Mouse (Mus musculus) midbrain, embryonic 13.5 days (tissue): ENCODE results near the gene Gse1. TPM values are rescaled to one million over a fixed set of nuclear protein-coding genes. Genes with fewer than 3 reads are reported as not detected.

Experiments used
- ATAC-seq: fragments of 200-750 bp; cut with Nextera tagmentation; 2 replicates; pipeline ENCODE4 v1.8.0; 2017; ENCODE audit warnings: mild to moderate bottlenecking, moderate TSS enrichment, moderate library complexity
- H3K27ac ChIP-seq: fragments of 300-500 bp; sonication (generic); 2 replicates; pipeline ENCODE4 v1.5.1; 2015; ENCODE audit warnings: inconsistent platforms, mild to moderate bottlenecking, moderate library complexity
- H3K27me3 ChIP-seq: fragments of 300-500 bp; sonication (generic); 2 replicates; pipeline ENCODE4 v1.6.1; 2015; ENCODE audit warnings: mild to moderate bottlenecking, inconsistent platforms
- H3K36me3 ChIP-seq: fragments of 300-500 bp; sonication (generic); 2 replicates; pipeline ENCODE4 v1.6.1; 2015; ENCODE audit warnings: mild to moderate bottlenecking, inconsistent platforms
- H3K4me1 ChIP-seq: fragments of 300-500 bp; sonication (generic); replicated peaks from 2 replicates; pipeline ENCODE4 v1.6.1; 2015; ENCODE audit warnings: inconsistent platforms
- H3K4me2 ChIP-seq: fragments of 300-500 bp; sonication (generic); replicated peaks from 2 replicates; pipeline ENCODE4 v1.6.1; 2015; ENCODE audit warnings: moderate library complexity, mild to moderate bottlenecking, inconsistent platforms
- H3K4me3 ChIP-seq: fragments of 300-500 bp; sonication (generic); replicated peaks from 2 replicates; pipeline ENCODE4 v1.5.1; 2015; ENCODE audit warnings: mild to moderate bottlenecking, inconsistent platforms
- H3K9ac ChIP-seq: fragments of 300-500 bp; sonication (generic); replicated peaks from 2 replicates; pipeline ENCODE4 v1.6.1; 2015; ENCODE audit warnings: mild to moderate bottlenecking, inconsistent platforms
- H3K9me3 ChIP-seq: fragments of 300-500 bp; sonication (generic); 2 replicates; pipeline ENCODE4 v1.6.1; 2016; ENCODE audit warnings: mild to moderate bottlenecking, inconsistent platforms
- WGBS: fragments of 180-500 bp; shearing (Covaris S2); methylation state at CpG from one replicate; pipeline ENCODE4 v1.1.7; 2015; 5-methylcytosine and 5-hydroxymethylcytosine counted together
- polyA plus RNA-seq: library from polyadenylated mRNA; unstranded; fragments of >200 nt; fragmentation: Nextera tagmentation; extraction: Ambion mirVana; gene quantifications from 2 replicates; pipeline ENCODE4 v1.2.1, GENCODE M21; 2015

The Gse1 gene
- polyA plus RNA-seq, 1 experiment from 2014 or later = 22.5 TPM

GRCm38 (mm10) chr8:120416522-120417394 lies 188.5 kb downstream of the Gse1 start:
- WGBS = 3% methylated on average over 33 of the region's 33 CpGs
- H3K36me3 ChIP-seq = no peaks in the 10 kb centered on the region
- H3K27me3 ChIP-seq = peaks cover 18% of the 10 kb centered on the region; the same call in 1 of the 2 replicates
- no peak overlapping the region for H3K4me3 ChIP-seq
- peak; percentile 88 for ATAC-seq
- peak overlapping the region; percentile 41 for H3K4me2 ChIP-seq
- H3K27ac ChIP-seq = peak overlapping the region; percentile 95
- no peaks in the 10 kb centered on the region for H3K9me3 ChIP-seq
- peaks cover 99% of the 10 kb centered on the region for H3K4me1 ChIP-seq
- H3K9ac ChIP-seq = peak overlapping the region; percentile 33

GRCm38 (mm10) chr8:120418188-120418587 lies 189.9 kb downstream of the Gse1 start:
- no peak overlapping the region for H3K4me3 ChIP-seq
- 58% methylated on average over 5 of the region's 5 CpGs for WGBS
- peaks cover 15% of the 10 kb centered on the region; the same call in 1 of the 2 replicates for H3K27me3 ChIP-seq
- H3K9me3 ChIP-seq = no peaks in the 10 kb centered on the region
- no peak overlapping the region for H3K4me2 ChIP-seq
- H3K9ac ChIP-seq = no peak overlapping the region
- H3K36me3 ChIP-seq = no peaks in the 10 kb centered on the region
- ATAC-seq = no peak
- peak overlapping the region; percentile 95 for H3K27ac ChIP-seq
- peaks cover 99% of the 10 kb centered on the region for H3K4me1 ChIP-seq

- Histone ChIP-seq H3K27me3 (peaks cover 8% of the 10 kb centered on the region; the same call in 1 of the 2 replicates), H3K4me1 (peaks cover 99% of the 10 kb centered on the region), H3K9ac (no peak overlapping the region), H3K4me2 (no peak overlapping the region), H3K27ac (no peak overlapping the region), H3K9me3 (no peaks in the 10 kb centered on the region), H3K36me3 (no peaks in the 10 kb centered on the region), H3K4me3 (no peak overlapping the region)
- 81% methylated on average over 9 of the region's 9 CpGs for WGBS
- ATAC-seq = no peak
Measured at GRCm38 (mm10) chr8:120419675-120420074, 191.4 kb downstream of the Gse1 start.

GRCm38 (mm10) chr8:120420226-120420625 lies 192.0 kb downstream of the Gse1 start:
- Histone ChIP-seq H3K27me3 (0 out of 2 replicates have a peak, but pooled peaks cover 8% of the 10 kb centered on the region), H3K36me3 (no peaks in the 10 kb centered on the region), H3K9me3 (no peaks in the 10 kb centered on the region), H3K4me1 (peaks cover 99% of the 10 kb centered on the region), H3K27ac (no peak overlapping the region), H3K4me3 (no peak overlapping the region), H3K9ac (no peak overlapping the region), H3K4me2 (no peak overlapping the region)
- WGBS = 76% methylated on average over 5 of the region's 5 CpGs
- ATAC-seq = no peak

- Histone ChIP-seq H3K4me1 (peaks cover 99% of the 10 kb centered on the region), H3K27me3 (0 out of 2 replicates have a peak, but pooled peaks cover 8% of the 10 kb centered on the region), H3K9ac (0 out of 2 replicates have a peak overlapping the region, but pooled peaks have one; percentile 1), H3K27ac (peak overlapping the region; percentile 44), H3K4me3 (no peak overlapping the region), H3K36me3 (no peaks in the 10 kb centered on the region), H3K9me3 (no peaks in the 10 kb centered on the region), H3K4me2 (no peak overlapping the region)
- no peak for ATAC-seq
- WGBS = 9% methylated on average over 9 of the region's 9 CpGs
Measured at GRCm38 (mm10) chr8:120421638-120422037, 193.4 kb downstream of the Gse1 start.

GRCm38 (mm10) chr8:120422236-120422635 lies 194.0 kb downstream of the Gse1 start:
- no peak overlapping the region for H3K4me3 ChIP-seq
- H3K27me3 ChIP-seq = 0 out of 2 replicates have a peak, but pooled peaks cover 8% of the 10 kb centered on the region
- peak overlapping the region; percentile 9; the same call in 1 of the 2 replicates for H3K27ac ChIP-seq
- H3K4me2 ChIP-seq = no peak overlapping the region
- H3K9me3 ChIP-seq = no peaks in the 10 kb centered on the region
- no peak for ATAC-seq
- no peak overlapping the region for H3K9ac ChIP-seq
- H3K36me3 ChIP-seq = no peaks in the 10 kb centered on the region
- H3K4me1 ChIP-seq = peaks cover 99% of the 10 kb centered on the region
- 79% methylated on average over 8 of the region's 8 CpGs for WGBS

- no peaks in the 10 kb centered on the region for H3K9me3 ChIP-seq
- no peaks in the 10 kb centered on the region for H3K36me3 ChIP-seq
- peak overlapping the region; percentile 97 for H3K27ac ChIP-seq
- H3K4me1 ChIP-seq = peaks cover 99% of the 10 kb centered on the region
- ATAC-seq = no peak
- 30% methylated on average over 7 of the region's 7 CpGs for WGBS
- no peak overlapping the region for H3K4me3 ChIP-seq
- no peak overlapping the region for H3K4me2 ChIP-seq
- H3K9ac ChIP-seq = no peak overlapping the region
- H3K27me3 ChIP-seq = peaks cover 8% of the 10 kb centered on the region; the same call in 1 of the 2 replicates
Measured at GRCm38 (mm10) chr8:120423576-120423975, 195.3 kb downstream of the Gse1 start.

GRCm38 (mm10) chr8:120424829-120425198 lies 196.6 kb downstream of the Gse1 start:
- Histone ChIP-seq H3K27me3 (no peaks in the 10 kb centered on the region; the same call in 1 of the 2 replicates), H3K9ac (no peak overlapping the region; the same call in 1 of the 2 replicates), H3K4me3 (no peak overlapping the region), H3K4me2 (peak overlapping the region; percentile 25; the same call in 1 of the 2 replicates), H3K27ac (peak overlapping the region; percentile 97), H3K4me1 (peaks cover 93% of the 10 kb centered on the region), H3K36me3 (no peaks in the 10 kb centered on the region), H3K9me3 (no peaks in the 10 kb centered on the region)
- WGBS = 23% methylated on average over 4 of the region's 4 CpGs
- 0 out of 2 replicates have a peak, but pooled peaks have one; percentile 1 for ATAC-seq

GRCm38 (mm10) chr8:120425199-120425941 lies 197.1 kb downstream of the Gse1 start:
- ATAC-seq = peak; percentile 85
- WGBS = under 1% methylated on average over 8 of the region's 8 CpGs
- no peaks in the 10 kb centered on the region; the same call in 1 of the 2 replicates for H3K27me3 ChIP-seq
- no peaks in the 10 kb centered on the region for H3K9me3 ChIP-seq
- no peak overlapping the region for H3K4me3 ChIP-seq
- H3K9ac ChIP-seq = no peak overlapping the region; the same call in 1 of the 2 replicates
- peaks cover 88% of the 10 kb centered on the region for H3K4me1 ChIP-seq
- H3K36me3 ChIP-seq = no peaks in the 10 kb centered on the region
- H3K4me2 ChIP-seq = peak overlapping the region; percentile 25
- H3K27ac ChIP-seq = peak overlapping the region; percentile 97

- H3K9ac ChIP-seq = 0 out of 2 replicates have a peak overlapping the region, but pooled peaks have one; percentile 1
- whole genome bisulfite sequencing = 37% methylated on average over 1 of the region's 1 CpGs
- H3K27me3 ChIP-seq = no peaks in the 10 kb centered on the region; the same call in 1 of the 2 replicates
- peak overlapping the region; percentile 25 for H3K4me2 ChIP-seq
- H3K4me3 ChIP-seq = no peak overlapping the region
- no peak for ATAC-seq
- H3K4me1 ChIP-seq = peaks cover 80% of the 10 kb centered on the region
- no peaks in the 10 kb centered on the region for H3K36me3 ChIP-seq
- no peaks in the 10 kb centered on the region for H3K9me3 ChIP-seq
- peak overlapping the region; percentile 97 for H3K27ac ChIP-seq
Measured at GRCm38 (mm10) chr8:120426105-120426504, 197.8 kb downstream of the Gse1 start.

GRCm38 (mm10) chr8:120426622-120427385 lies 198.5 kb downstream of the Gse1 start:
- H3K9ac ChIP-seq = peak overlapping the region; percentile 1; the same call in 1 of the 2 replicates
- peaks cover 73% of the 10 kb centered on the region for H3K4me1 ChIP-seq
- no peaks in the 10 kb centered on the region for H3K36me3 ChIP-seq
- WGBS = 19% methylated on average over 20 of the region's 20 CpGs
- H3K27ac ChIP-seq = peak overlapping the region; percentile 97
- H3K27me3 ChIP-seq = no peaks in the 10 kb centered on the region; the same call in 1 of the 2 replicates
- no peak for ATAC-seq
- no peaks in the 10 kb centered on the region for H3K9me3 ChIP-seq
- H3K4me3 ChIP-seq = no peak overlapping the region
- no peak overlapping the region for H3K4me2 ChIP-seq
